In genomic region chr1:135023583-135023982, GRCm38 (mm10) we compare ENCODE assay signal across 16 mouse cellular contexts.
DNase-seq lines count a peak whose midpoint lies in the region; ATAC-seq and TF ChIP-seq lines count a peak whose summit lies in the region.
"Had no signal": no experiment of that assay in that cellular context is flagged by ENCODE, and none has a peak within 500 bp of the region (broad histone marks: within the 10 kb centered on the region; RNA-seq: fewer than 3 reads in every experiment).

No protein-coding gene starts in this region.

- H3K9ac ChIP-seq in intestine, postnatal 0 days (ENCODE audit: low read depth, low read length) = no peak overlapping the region
- H3K9ac ChIP-seq in intestine, embryonic 15.5 days = no peak overlapping the region
- no peak overlapping the region for H3K9ac ChIP-seq in midbrain, postnatal 0 days (replicated peaks; ENCODE audit: low read length, poor library complexity, severe bottlenecking)
- H3K9ac ChIP-seq in midbrain, embryonic 15.5 days = no peak overlapping the region
- H3K9ac ChIP-seq: forebrain, embryonic 15.5 days had no signal

- H3K4me2 ChIP-seq in intestine, postnatal 0 days (replicated peaks; ENCODE audit: low read depth) = no peak overlapping the region
- no peak overlapping the region for H3K4me2 ChIP-seq in intestine, embryonic 15.5 days (replicated peaks)
- H3K4me2 ChIP-seq in midbrain, postnatal 0 days (ENCODE audit: low read depth, low read length, poor library complexity, severe bottlenecking) = no peak overlapping the region
- no peak overlapping the region for H3K4me2 ChIP-seq in midbrain, embryonic 15.5 days
- H3K4me2 ChIP-seq: forebrain, embryonic 15.5 days had no signal

- 0 out of 2 replicates have a peak, but pooled peaks cover 3% of the 10 kb centered on the region for H3K4me1 ChIP-seq in intestine, postnatal 0 days (replicated peaks; ENCODE audit: control insufficient read depth, insufficient read depth, low read length)
- H3K4me1 ChIP-seq in intestine, embryonic 15.5 days (replicated peaks) = peaks cover 26% of the 10 kb centered on the region
- H3K4me1 ChIP-seq in midbrain, postnatal 0 days (ENCODE audit: insufficient read depth, low read length) = peaks cover 11% of the 10 kb centered on the region; the same call in 1 of the 2 replicates
- peaks cover 22% of the 10 kb centered on the region for H3K4me1 ChIP-seq in midbrain, embryonic 15.5 days

- no peaks in the 10 kb centered on the region for H3K9me3 ChIP-seq in intestine, postnatal 0 days (ENCODE audit: control insufficient read depth)
- no peaks in the 10 kb centered on the region for H3K9me3 ChIP-seq in intestine, embryonic 15.5 days
- H3K9me3 ChIP-seq in midbrain, postnatal 0 days (ENCODE audit: low read length) = peaks cover 5% of the 10 kb centered on the region; the same call in 1 of the 2 replicates
- no peaks in the 10 kb centered on the region for H3K9me3 ChIP-seq in midbrain, embryonic 15.5 days
- H3K9me3 ChIP-seq: forebrain, embryonic 15.5 days had no signal

- H3K27ac ChIP-seq in intestine, postnatal 0 days (ENCODE audit: low read depth, low read length) = no peak overlapping the region
- no peak overlapping the region for H3K27ac ChIP-seq in intestine, embryonic 15.5 days
- no peak overlapping the region for H3K27ac ChIP-seq in midbrain, postnatal 0 days (ENCODE audit: low read depth, low read length)
- H3K27ac ChIP-seq in midbrain, embryonic 15.5 days = no peak overlapping the region
- H3K27ac ChIP-seq: forebrain, embryonic 15.5 days; midbrain, embryonic 10.5 days had no signal

- 84% methylated on average over 1 of the region's 1 CpGs for WGBS in intestine, postnatal 0 days
- WGBS in intestine, embryonic 15.5 days = 75% methylated on average over 1 of the region's 1 CpGs
- WGBS in midbrain, postnatal 0 days = 87% methylated on average over 1 of the region's 1 CpGs
- WGBS in midbrain, embryonic 15.5 days = 71% methylated on average over 1 of the region's 1 CpGs

- no peaks in the 10 kb centered on the region for H3K27me3 ChIP-seq in intestine, postnatal 0 days (replicated peaks; ENCODE audit: control insufficient read depth, insufficient read depth, low read length)
- no peaks in the 10 kb centered on the region for H3K27me3 ChIP-seq in intestine, embryonic 15.5 days (replicated peaks)
- H3K27me3 ChIP-seq in midbrain, postnatal 0 days (ENCODE audit: insufficient read depth, low read length) = no peaks in the 10 kb centered on the region
- H3K27me3 ChIP-seq in midbrain, embryonic 15.5 days (replicated peaks) = no peaks in the 10 kb centered on the region
- H3K27me3 ChIP-seq: forebrain, embryonic 15.5 days had no signal

- peak; percentile 38; the same call in 1 of the 2 replicates for TF ChIP-seq CTCF in intestine, postnatal 0 days (IDR thresholded peaks at IDR 0.05; ENCODE audit: low read depth)
- peak; percentile 41; the same call in 1 of the 2 replicates for TF ChIP-seq CTCF in midbrain, postnatal 0 days (IDR thresholded peaks at IDR 0.05)

- H3K36me3 ChIP-seq in intestine, postnatal 0 days (ENCODE audit: control insufficient read depth, insufficient read depth) = no peaks in the 10 kb centered on the region
- no peaks in the 10 kb centered on the region for H3K36me3 ChIP-seq in intestine, embryonic 15.5 days
- no peaks in the 10 kb centered on the region for H3K36me3 ChIP-seq in midbrain, postnatal 0 days (ENCODE audit: insufficient read depth, low read length)
- H3K36me3 ChIP-seq in midbrain, embryonic 15.5 days (replicated peaks) = no peaks in the 10 kb centered on the region
- H3K36me3 ChIP-seq: forebrain, embryonic 15.5 days; midbrain, embryonic 10.5 days had no signal

- no peak overlapping the region for H3K4me3 ChIP-seq in intestine, postnatal 0 days (ENCODE audit: low read depth, low read length)
- no peak overlapping the region for H3K4me3 ChIP-seq in intestine, embryonic 15.5 days (replicated peaks)
- H3K4me3 ChIP-seq in midbrain, postnatal 0 days (ENCODE audit: low read depth, low read length) = no peak overlapping the region
- H3K4me3 ChIP-seq in midbrain, embryonic 15.5 days = no peak overlapping the region
- H3K4me3 ChIP-seq: forebrain, embryonic 15.5 days; midbrain, embryonic 10.5 days had no signal

- ATAC-seq in intestine, postnatal 0 days = no peak
- no peak for ATAC-seq in intestine, embryonic 15.5 days
- no peak for ATAC-seq in midbrain, postnatal 0 days (ENCODE audit: low FRiP score)
- no peak for ATAC-seq in midbrain, embryonic 15.5 days (replicated peaks)
- ATAC-seq in erythroid progenitor cell, adult 5-6 weeks (replicated peaks; ENCODE audit: low FRiP score, poor library complexity, severe bottlenecking) = no peak
- ATAC-seq: forebrain, embryonic 15.5 days had no signal

- DNase-seq in midbrain, postnatal 0 days (ENCODE audit: low spot score) = no peak
- DNase-seq in ZHBTc4 (ENCODE audit: low read depth, low spot score) = peak; percentile 74
- DNase-seq in right cerebral cortex, postnatal 25 days = no peak
- DNase-seq: adrenal gland, postnatal 10 days; cerebellum, adult 9-11 months; gastrocnemius, postnatal 14 days; heart, postnatal 36 days; kidney, postnatal 10 days; lung, postnatal 36 days; retina, postnatal 1 day had no signal
